Mouse (Mus musculus) left cerebral cortex, postnatal 36 days (tissue): Measurements from ENCODE around the gene Ifna13. TPM values are rescaled to one million over a fixed set of nuclear protein-coding genes. Genes with fewer than 3 reads are reported as not detected.

ENCODE experiments used
- DNase-seq, 2 experiments: peaks; one replicate each; pipeline ENCODE4 v3.0.0; 2021 to 2022; ENCODE audit warnings: low spot score in 2 of 2, mixed read lengths in 1 of 2
- intact Hi-C: fragments of 180-260 bp; cut with DNase I; formaldehyde crosslinking; loops from one replicate; pipeline ENCODE4 v1.15.1; 2025
- total RNA-seq, 2 experiments: library from RNA; stranded (reverse); gene quantifications; 2 replicates each; pipeline ENCODE4 v1.2.3; 2021

Gene Ifna13
- not detected for total RNA-seq

DNA sequence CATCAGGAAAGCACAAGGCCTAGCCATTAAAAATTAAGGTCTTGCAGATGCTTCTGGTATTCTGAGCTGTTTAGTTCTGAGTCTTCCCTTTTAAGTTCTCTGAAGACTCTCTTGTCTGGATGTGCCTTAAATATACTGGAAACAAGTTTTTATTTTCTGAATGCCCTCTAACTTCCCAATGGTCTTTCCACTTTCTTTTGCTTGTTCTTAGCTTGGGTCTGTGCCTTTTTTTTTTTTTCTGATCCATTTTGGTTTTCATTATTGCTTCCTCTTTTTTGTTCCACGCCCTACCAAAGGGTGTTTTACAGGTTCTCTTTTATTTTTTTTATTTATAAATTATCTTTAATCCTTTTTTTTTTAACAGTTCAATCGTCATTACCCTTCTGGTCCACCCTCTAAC, at the start of gene Ifna13:
TSS of gene Ifna13 (minus strand) at position 101 of the 400 bp plus-strand sequence.
- no peak for DNase-seq
- intact Hi-C loops = no loop called here

DNA sequence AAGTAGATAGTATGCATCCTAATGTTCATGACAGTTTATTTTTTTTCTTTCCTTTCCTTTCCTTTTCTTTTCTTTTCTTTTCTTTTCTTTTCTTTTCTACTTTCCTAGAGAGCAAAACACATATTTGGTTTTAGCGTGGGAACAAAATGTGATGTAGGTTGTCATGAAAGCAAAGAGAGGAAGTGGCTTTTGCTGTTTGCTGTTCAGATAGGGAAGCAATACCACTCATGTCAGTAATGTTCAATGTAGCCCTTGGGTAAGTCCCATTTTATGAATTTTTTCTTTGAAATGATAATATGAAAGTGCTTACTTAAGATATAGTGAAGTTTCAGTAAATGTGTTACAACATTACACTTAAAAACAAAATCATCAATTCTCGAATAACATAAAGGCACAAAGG, 49.1 kb upstream of the Ifna13 start:
- no peak for DNase-seq
- intact Hi-C loops = loop anchor here (10.0 kb wide), 1 partner anchor 51 kb away; no protein-coding TSS in a partner anchor

DNA sequence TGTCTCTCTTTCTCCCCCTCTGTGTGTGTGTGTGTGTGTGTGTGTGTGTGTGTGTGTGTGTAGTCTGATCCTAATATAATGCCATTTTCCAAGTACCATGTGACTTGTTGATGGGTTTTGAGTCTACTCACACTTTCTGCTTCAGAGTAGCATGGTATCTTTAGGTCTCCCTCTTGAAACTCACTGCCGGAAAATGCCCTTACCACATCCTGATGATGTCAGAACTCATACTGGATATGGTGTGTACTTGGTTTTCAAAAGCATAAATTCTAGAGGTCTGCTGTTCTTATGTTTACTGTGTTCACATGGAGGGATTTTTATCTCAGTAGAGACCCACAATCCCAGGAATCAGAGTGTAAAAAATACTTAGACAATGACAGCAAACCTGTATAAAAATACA, 48.3 kb upstream of the Ifna13 start:
- no peak for DNase-seq
- intact Hi-C loops = loop anchor here (10.0 kb wide), 1 partner anchor 52 kb away; no protein-coding TSS in a partner anchor

GRCm38 (mm10) chr4:88691259-88691658, 47.0 kb upstream of the Ifna13 start, which contains the start of gene Ifnab:
Gene Ifnab, minus strand, starts transcription at chr4:88691359.
- intact Hi-C loops = loop anchor here (10.0 kb wide), 1 partner anchor 54 kb away; no protein-coding TSS in a partner anchor
- DNase-seq = no peak

DNA sequence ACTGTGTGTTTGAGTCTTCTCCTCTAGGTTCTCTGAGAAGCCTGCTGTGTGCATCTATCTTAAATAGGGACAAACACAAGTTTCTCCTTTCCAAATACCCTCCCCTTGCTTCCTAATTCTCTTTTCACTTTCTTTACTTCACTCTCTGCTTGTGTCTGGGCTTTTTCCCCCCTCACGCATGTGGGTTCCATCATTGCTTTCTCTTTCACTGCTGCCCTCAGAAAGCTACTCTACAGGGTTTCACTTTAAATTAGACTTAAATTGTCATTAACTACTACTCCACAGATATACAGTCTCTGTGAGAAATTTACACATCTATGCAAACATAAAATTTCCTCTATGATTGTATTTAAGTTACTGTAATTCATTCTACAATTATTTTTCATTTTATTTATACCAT, 39.6 kb upstream of the Ifna13 start, which contains the start of gene Ifna2:
TSS of gene Ifna2 (minus strand) at position 101 of the 400 bp plus-strand sequence.
- DNase-seq = no peak
- intact Hi-C loops = no loop called here

DNA sequence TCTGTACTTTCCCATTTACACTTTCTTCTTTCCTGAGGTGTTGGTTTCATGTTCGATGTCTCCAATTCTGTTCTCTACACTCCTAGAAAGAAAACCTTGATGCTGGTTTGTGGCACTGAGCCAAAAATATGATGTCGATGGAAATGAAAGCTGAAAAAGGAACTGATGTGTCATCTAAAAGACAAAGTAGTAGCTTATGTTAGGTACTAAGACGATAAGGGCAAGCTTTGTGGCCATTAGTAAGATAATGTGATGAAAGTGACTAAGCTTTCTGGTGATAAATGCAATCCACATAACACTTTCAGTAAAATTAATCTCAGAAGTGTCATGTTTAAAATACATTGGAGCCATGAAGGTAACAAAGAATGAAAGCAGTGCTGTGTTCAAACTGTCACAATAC, 37.1 kb upstream of the Ifna13 start:
- intact Hi-C loops = no loop called here
- no peak for DNase-seq

DNA sequence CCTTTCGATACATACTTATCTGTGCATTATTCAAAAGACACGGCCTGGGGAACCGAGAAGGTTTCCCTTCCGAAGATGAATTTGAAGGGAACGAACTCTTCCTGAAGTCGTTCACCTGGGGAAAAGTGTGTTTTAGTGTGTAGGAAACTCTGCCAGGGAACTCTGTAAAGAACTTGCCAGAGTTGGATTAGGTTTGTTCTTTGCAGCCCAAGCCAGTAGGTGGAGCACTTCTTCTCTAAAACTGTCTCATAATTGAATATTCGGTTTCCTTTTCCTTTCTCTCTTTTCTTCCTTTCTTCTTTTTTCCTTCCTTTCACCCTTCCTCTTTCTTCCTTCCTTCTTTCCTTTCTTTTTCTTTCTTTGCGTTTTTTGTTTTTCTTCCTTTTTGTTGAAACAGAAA, 36.1 kb upstream of the Ifna13 start:
- intact Hi-C loops = no loop called here
- no peak for DNase-seq

GRCm38 (mm10) chr4:88676824-88677223, 32.6 kb upstream of the Ifna13 start, which contains the start of gene Ifna16:
Gene Ifna16, minus strand, starts transcription at chr4:88676924.
- no peak for DNase-seq
- intact Hi-C loops = no loop called here

GRCm38 (mm10) chr4:88655461-88655860, 11.2 kb upstream of the Ifna13 start:
- intact Hi-C loops = no loop called here
- no peak for DNase-seq

GRCm38 (mm10) chr4:88653644-88654043, 9.4 kb upstream of the Ifna13 start:
- intact Hi-C loops = no loop called here
- DNase-seq = no peak

DNA sequence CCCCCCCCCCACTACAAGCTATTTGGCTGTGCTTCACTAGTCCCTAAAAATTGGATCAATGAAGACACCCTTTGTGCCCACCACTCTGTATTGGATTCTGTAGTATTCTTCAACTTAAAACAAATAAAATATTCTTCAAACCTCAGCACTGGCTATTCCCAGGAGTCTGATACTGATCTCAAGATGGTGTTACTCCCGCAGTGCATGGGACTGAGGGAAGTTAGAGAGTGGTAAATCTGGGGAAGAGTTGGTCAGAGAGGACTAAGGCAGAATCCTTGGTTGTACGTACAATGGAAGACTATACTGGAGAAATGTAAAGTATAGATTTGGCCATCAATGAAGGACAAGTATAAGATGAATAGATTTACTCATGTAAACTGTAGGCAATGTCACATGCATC, 1.7 kb downstream of the Ifna13 start:
- DNase-seq = no peak
- intact Hi-C loops = no loop called here

- DNase-seq = peak; percentile 77 to 83
- intact Hi-C loops = no loop called here
These were observed 3.0 kb downstream of the Ifna13 start for GRCm38 (mm10) chr4:88641077-88641831.

DNA sequence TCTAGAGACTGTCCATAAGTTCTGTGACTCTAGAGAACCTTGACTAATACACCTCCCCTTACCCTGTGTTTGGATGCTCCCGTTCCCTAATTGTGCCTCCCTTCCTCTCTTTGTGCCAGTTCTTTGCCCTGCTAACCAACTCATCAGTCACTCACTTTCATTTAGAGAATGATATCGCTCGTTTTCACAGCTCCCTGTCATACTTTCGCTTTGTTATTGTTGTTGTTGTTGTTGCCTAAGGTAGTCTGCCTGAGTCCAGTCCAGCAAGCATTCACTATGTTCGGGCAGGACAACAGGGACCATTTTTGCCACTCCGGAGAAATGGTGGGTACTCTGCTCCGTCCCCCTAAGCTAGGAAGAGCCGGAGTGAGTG, 3.6 kb downstream of the Ifna13 start:
- DNase-seq = no peak
- intact Hi-C loops = no loop called here

DNA sequence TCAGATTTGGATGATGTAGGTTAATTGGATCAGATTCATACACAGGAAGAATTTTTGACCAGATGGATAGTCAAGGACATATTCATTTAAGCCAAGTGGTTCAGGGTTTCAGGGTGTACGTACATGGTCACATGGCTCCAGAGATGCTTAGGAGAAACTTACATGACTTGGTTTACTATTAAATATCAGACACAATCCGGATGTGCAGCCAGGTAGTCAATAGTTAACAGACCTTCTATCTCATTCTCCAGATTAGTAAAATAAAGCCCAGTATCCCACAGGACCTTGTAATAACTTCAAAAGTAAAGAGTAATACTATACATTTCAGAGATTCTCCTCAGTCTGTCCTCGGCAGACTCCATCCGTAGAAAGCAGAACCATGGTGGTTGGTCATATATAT, 9.9 kb downstream of the Ifna13 start, which contains the start of gene C87499:
TSS of gene C87499 (minus strand) at position 101 of the 400 bp plus-strand sequence.
- no peak for DNase-seq
- intact Hi-C loops = no loop called here

- intact Hi-C loops = no loop called here
- no peak for DNase-seq
These were observed 41.0 kb downstream of the Ifna13 start, which contains the start of gene Ifna12 for GRCm38 (mm10) chr4:88603276-88603675. Gene Ifna12, minus strand, starts transcription at chr4:88603376.

Other genes with a start within 250 kb of the Ifna13 start
- 1 to 10 TPM; 1.3 to 1.4 TPM for gene Hacd4, start 205.5 kb downstream of the Ifna13 start, total RNA-seq
- gene Ifnb1, start 121.7 kb downstream of the Ifna13 start, total RNA-seq = not detected
- gene Ifna15, start 86.2 kb downstream of the Ifna13 start, total RNA-seq = not detected
- gene Ifna14, start 72.7 kb downstream of the Ifna13 start, total RNA-seq = not detected
- gene Ifna9, start 52.1 kb downstream of the Ifna13 start, total RNA-seq = not detected
- not detected for gene Ifna12, start 41.1 kb downstream of the Ifna13 start, total RNA-seq
- gene C87499, start 10.0 kb downstream of the Ifna13 start, total RNA-seq = not detected
- not detected for gene Ifna16, start 32.5 kb upstream of the Ifna13 start, total RNA-seq
- gene Ifna2, start 39.5 kb upstream of the Ifna13 start, total RNA-seq = not detected
- not detected for gene Ifnab, start 46.9 kb upstream of the Ifna13 start, total RNA-seq
- 1 to 10 TPM in 1 of 2 experiments, under 1 TPM in 1; 0.66 to 1.5 TPM for gene Gm26566, start 77.3 kb upstream of the Ifna13 start, total RNA-seq
- gene Klhl9, start 78.0 kb upstream of the Ifna13 start, total RNA-seq = 100 to 1,000 TPM in 1 of 2 experiments, 10 to 100 TPM in 1; 92.7 to 101 TPM
- gene Gm13271, start 110.4 kb upstream of the Ifna13 start, total RNA-seq = not detected
- gene Gm13283, start 115.7 kb upstream of the Ifna13 start, total RNA-seq = not detected
- gene Gm13290, start 129.4 kb upstream of the Ifna13 start, total RNA-seq = not detected
- not detected for gene Gm13289, start 132.5 kb upstream of the Ifna13 start, total RNA-seq
- not detected for gene Gm13272, start 135.4 kb upstream of the Ifna13 start, total RNA-seq
- gene Ifnz, start 137.7 kb upstream of the Ifna13 start, total RNA-seq = not detected
- gene Gm13276, start 141.2 kb upstream of the Ifna13 start, total RNA-seq = not detected
- not detected for gene Gm13277, start 144.2 kb upstream of the Ifna13 start, total RNA-seq
- not detected for gene Gm13278, start 147.1 kb upstream of the Ifna13 start, total RNA-seq
- gene Gm13275, start 150.0 kb upstream of the Ifna13 start, total RNA-seq = not detected
- gene Gm13279, start 152.9 kb upstream of the Ifna13 start, total RNA-seq = not detected
- gene Gm13285, start 155.2 kb upstream of the Ifna13 start, total RNA-seq = not detected
- not detected for gene Gm13287, start 158.8 kb upstream of the Ifna13 start, total RNA-seq
- gene Gm13288, start 161.1 kb upstream of the Ifna13 start, total RNA-seq = not detected
- gene Ifna7, start 171.8 kb upstream of the Ifna13 start, total RNA-seq = not detected
- gene Ifna11, start 175.5 kb upstream of the Ifna13 start, total RNA-seq = not detected
- not detected for gene Ifna6, start 183.0 kb upstream of the Ifna13 start, total RNA-seq
- not detected for gene Ifna5, start 191.1 kb upstream of the Ifna13 start, total RNA-seq
- gene Ifna4, start 197.4 kb upstream of the Ifna13 start, total RNA-seq = not detected
- not detected for gene Ifna1, start 205.6 kb upstream of the Ifna13 start, total RNA-seq
- gene Ifne, start 235.7 kb upstream of the Ifna13 start, total RNA-seq = not detected